Mouse (Mus musculus): ENCODE data around the gene Pgc. TPM values are rescaled to one million over a fixed set of nuclear protein-coding genes. Genes with fewer than 3 reads are reported as not detected.

Gene Pgc
- total and polyA plus RNA-seq, 2 experiments from 2014 or later, result not detected

GRCm38 (mm10) chr17:47762028-47762427 is 35.4 kb downstream of the Pgc start:
- H3K9me3 ChIP-seq (replicated peaks; ENCODE audit: control insufficient read depth, low read length), result no peaks in the 10 kb centered on the region
- TF ChIP-seq EP300 (IDR thresholded peaks at IDR 0.05; ENCODE audit: low read depth) (no peak), CTCF (IDR thresholded peaks at IDR 0.05; ENCODE audit: low read depth) (no peak)
- no peak overlapping the region for H3K9ac ChIP-seq (replicated peaks; ENCODE audit: low read depth, low read length)
- no peak overlapping the region for H3K4me2 ChIP-seq (ENCODE audit: low read depth, low read length)
- H3K4me3 ChIP-seq (ENCODE audit: low read depth, low read length), result no peak overlapping the region
- WGBS, result 68% methylated on average over 7 of the region's 7 CpGs
- ATAC-seq (ENCODE audit: insufficient read depth, low read depth), result no peak
- peak overlapping the region; percentile 88 for H3K27ac ChIP-seq (ENCODE audit: low read depth)
- H3K27me3 ChIP-seq (ENCODE audit: control insufficient read depth, insufficient read depth, low read length), result no peaks in the 10 kb centered on the region
- peaks cover 41% of the 10 kb centered on the region for H3K4me1 ChIP-seq (ENCODE audit: control insufficient read depth, insufficient read depth)
- 0 out of 2 replicates have a peak, but pooled peaks cover 4% of the 10 kb centered on the region for H3K36me3 ChIP-seq (replicated peaks; ENCODE audit: control insufficient read depth, insufficient read depth, low read length)
- no peak for DNase-seq (ENCODE audit: low spot score)

GRCm38 (mm10) chr17:47762518-47763340 is 36.1 kb downstream of the Pgc start:
- H3K9me3 ChIP-seq (replicated peaks; ENCODE audit: control insufficient read depth, low read length), result no peaks in the 10 kb centered on the region
- H3K4me1 ChIP-seq (ENCODE audit: control insufficient read depth, insufficient read depth), result peaks cover 36% of the 10 kb centered on the region
- 0 out of 2 replicates have a peak, but pooled peaks cover 4% of the 10 kb centered on the region for H3K36me3 ChIP-seq (replicated peaks; ENCODE audit: control insufficient read depth, insufficient read depth, low read length)
- ATAC-seq (ENCODE audit: insufficient read depth, low read depth) (peak; percentile 89), DNase-seq (ENCODE audit: low spot score) (peak; percentile 86)
- H3K4me2 ChIP-seq (ENCODE audit: low read depth, low read length), result no peak overlapping the region
- peak overlapping the region; percentile 88 for H3K27ac ChIP-seq (ENCODE audit: low read depth)
- 0 out of 2 replicates have a peak overlapping the region, but pooled peaks have one; percentile 28 for H3K9ac ChIP-seq (replicated peaks; ENCODE audit: low read depth, low read length)
- TF ChIP-seq EP300 (IDR thresholded peaks at IDR 0.05; ENCODE audit: low read depth) (0 out of 2 replicates have a peak, but pooled peaks have one; percentile 36), CTCF (IDR thresholded peaks at IDR 0.05; ENCODE audit: low read depth) (no peak)
- no peak overlapping the region for H3K4me3 ChIP-seq (ENCODE audit: low read depth, low read length)
- no peaks in the 10 kb centered on the region for H3K27me3 ChIP-seq (ENCODE audit: control insufficient read depth, insufficient read depth, low read length)
- 31% methylated on average over 13 of the region's 13 CpGs for WGBS

- Histone ChIP-seq H3K9me3 (replicated peaks; ENCODE audit: control insufficient read depth, low read length) (no peaks in the 10 kb centered on the region), H3K4me2 (ENCODE audit: low read depth, low read length) (no peak overlapping the region), H3K27me3 (ENCODE audit: control insufficient read depth, insufficient read depth, low read length) (no peaks in the 10 kb centered on the region), H3K4me3 (ENCODE audit: low read depth, low read length) (no peak overlapping the region), H3K36me3 (replicated peaks; ENCODE audit: control insufficient read depth, insufficient read depth, low read length) (0 out of 2 replicates have a peak, but pooled peaks cover 4% of the 10 kb centered on the region), H3K9ac (replicated peaks; ENCODE audit: low read depth, low read length) (no peak overlapping the region), H3K27ac (ENCODE audit: low read depth) (no peak overlapping the region), H3K4me1 (ENCODE audit: control insufficient read depth, insufficient read depth) (peaks cover 32% of the 10 kb centered on the region)
- TF ChIP-seq EP300 (IDR thresholded peaks at IDR 0.05; ENCODE audit: low read depth) (no peak), CTCF (IDR thresholded peaks at IDR 0.05; ENCODE audit: low read depth) (no peak)
- ATAC-seq (ENCODE audit: insufficient read depth, low read depth) (no peak), DNase-seq (ENCODE audit: low spot score) (no peak)
- 68% methylated on average over 4 of the region's 4 CpGs for WGBS
Measured at GRCm38 (mm10) chr17:47765986-47766385, 39.3 kb downstream of the Pgc start.

- no peak overlapping the region for H3K9ac ChIP-seq (replicated peaks; ENCODE audit: low read depth, low read length)
- no peak overlapping the region for H3K4me2 ChIP-seq (ENCODE audit: low read depth, low read length)
- peaks cover 32% of the 10 kb centered on the region for H3K4me1 ChIP-seq (ENCODE audit: control insufficient read depth, insufficient read depth)
- H3K27me3 ChIP-seq (ENCODE audit: control insufficient read depth, insufficient read depth, low read length), result no peaks in the 10 kb centered on the region
- TF ChIP-seq EP300 (IDR thresholded peaks at IDR 0.05; ENCODE audit: low read depth), result no peak
- no peak for TF ChIP-seq CTCF (IDR thresholded peaks at IDR 0.05; ENCODE audit: low read depth)
- H3K9me3 ChIP-seq (replicated peaks; ENCODE audit: control insufficient read depth, low read length), result no peaks in the 10 kb centered on the region
- no peak overlapping the region for H3K27ac ChIP-seq (ENCODE audit: low read depth)
- no peak overlapping the region for H3K4me3 ChIP-seq (ENCODE audit: low read depth, low read length)
- H3K36me3 ChIP-seq (replicated peaks; ENCODE audit: control insufficient read depth, insufficient read depth, low read length), result 0 out of 2 replicates have a peak, but pooled peaks cover 4% of the 10 kb centered on the region
- DNase-seq (ENCODE audit: low spot score), result no peak
- 85% methylated on average over 6 of the region's 6 CpGs for WGBS
- ATAC-seq (ENCODE audit: insufficient read depth, low read depth), result no peak
Measured at GRCm38 (mm10) chr17:47766407-47767043, 39.9 kb downstream of the Pgc start.

- TF ChIP-seq EP300 (IDR thresholded peaks at IDR 0.05; ENCODE audit: low read depth) (no peak), CTCF (IDR thresholded peaks at IDR 0.05; ENCODE audit: low read depth) (no peak)
Measured at GRCm38 (mm10) chr17:47767081-47767455, 40.4 kb downstream of the Pgc start.

More at GRCm38 (mm10) chr17:47767081-47767455, 40.4 kb downstream of the Pgc start:
- Histone ChIP-seq H3K9ac (replicated peaks; ENCODE audit: low read depth, low read length) (no peak overlapping the region), H3K27ac (ENCODE audit: low read depth) (no peak overlapping the region), H3K27me3 (ENCODE audit: control insufficient read depth, insufficient read depth, low read length) (no peaks in the 10 kb centered on the region), H3K4me1 (ENCODE audit: control insufficient read depth, insufficient read depth) (peaks cover 31% of the 10 kb centered on the region), H3K36me3 (replicated peaks; ENCODE audit: control insufficient read depth, insufficient read depth, low read length) (0 out of 2 replicates have a peak, but pooled peaks cover 4% of the 10 kb centered on the region), H3K4me3 (ENCODE audit: low read depth, low read length) (no peak overlapping the region), H3K4me2 (ENCODE audit: low read depth, low read length) (no peak overlapping the region), H3K9me3 (replicated peaks; ENCODE audit: control insufficient read depth, low read length) (peaks cover 3% of the 10 kb centered on the region; the same call in 1 of the 2 replicates)
- DNase-seq (ENCODE audit: low spot score), result no peak
- 73% methylated on average over 2 of the region's 2 CpGs for WGBS
- no peak for ATAC-seq (ENCODE audit: insufficient read depth, low read depth)

Measured in heart, postnatal 0 days (tissue).